14 mouse cellular contexts compared by ENCODE assay signal in the genomic region with DNA sequence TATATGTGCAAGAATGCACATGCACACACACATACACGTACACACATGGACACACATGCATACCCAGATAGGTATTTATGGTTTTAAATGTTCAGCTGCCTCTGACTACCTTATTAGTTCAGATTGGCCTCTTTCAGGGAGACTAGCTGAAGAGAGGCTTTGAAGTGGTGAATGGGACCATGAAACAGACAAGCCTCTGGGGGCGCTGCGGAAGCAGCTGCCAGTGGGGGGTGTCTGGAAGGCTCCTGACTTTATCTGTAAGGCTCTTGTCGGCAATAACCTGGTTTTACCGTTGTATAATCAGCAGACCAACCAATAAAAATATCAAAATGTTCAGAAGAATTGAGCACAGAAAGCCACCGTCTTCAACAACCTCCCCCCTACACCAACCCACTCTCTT.
A peak's percentile ranks its signal among the peaks of the same experiment; 100 is the strongest.
DNase-seq lines count a peak whose midpoint lies in the region; ATAC-seq lines count a peak whose summit lies in the region.
"Had no signal": no experiment of that assay in that cellular context is flagged by ENCODE, and none has a peak within 500 bp of the region (broad histone marks: within the 10 kb centered on the region; RNA-seq: fewer than 3 reads in every experiment).

No protein-coding gene starts in this region.

- no peak overlapping the region for H3K4me3 ChIP-seq in limb, embryonic 13.5 days
- H3K4me3 ChIP-seq in limb, embryonic 10.5 days: no peak overlapping the region
- H3K4me3 ChIP-seq: kidney, embryonic 15.5 days; neural tube, embryonic 13.5 days had no signal

- no peak overlapping the region for H3K9ac ChIP-seq in limb, embryonic 13.5 days
- H3K9ac ChIP-seq: kidney, embryonic 15.5 days; neural tube, embryonic 13.5 days had no signal

- no peaks in the 10 kb centered on the region for H3K27me3 ChIP-seq in limb, embryonic 13.5 days
- no peaks in the 10 kb centered on the region for H3K27me3 ChIP-seq in limb, embryonic 10.5 days (ENCODE audit: low read depth, poor library complexity, severe bottlenecking)
- H3K27me3 ChIP-seq: kidney, embryonic 15.5 days; neural tube, embryonic 13.5 days had no signal

- WGBS in limb, embryonic 13.5 days: 35% methylated on average over 6 of the region's 6 CpGs
- 74% methylated on average over 6 of the region's 6 CpGs for WGBS in limb, embryonic 10.5 days

- intact Hi-C loops in heart, postnatal 36 days (cut with DNase I): no loop called here

- H3K4me1 ChIP-seq in limb, embryonic 13.5 days: peaks cover 43% of the 10 kb centered on the region
- H3K4me1 ChIP-seq in limb, embryonic 10.5 days: peaks cover 20% of the 10 kb centered on the region

- DNase-seq in heart, adult 11 months: peak; percentile 67
- no peak for DNase-seq in heart, postnatal 36 days
- DNase-seq in limb, embryonic 10.5 days (ENCODE audit: low spot score): no peak
- DNase-seq in B cell, adult 2 months: peak; percentile 25 to 26
- no peak for DNase-seq in cerebellum, adult 11 months
- DNase-seq: cerebellum, adult 8-10 months; lung, postnatal 10 days; thymus, postnatal 14 days had no signal

- H3K4me2 ChIP-seq in limb, embryonic 13.5 days (replicated peaks): no peak overlapping the region
- H3K4me2 ChIP-seq: kidney, embryonic 15.5 days; liver, embryonic 11.5 days; neural tube, embryonic 13.5 days had no signal

- H3K9me3 ChIP-seq in limb, embryonic 13.5 days: no peaks in the 10 kb centered on the region
- H3K9me3 ChIP-seq in limb, embryonic 10.5 days (replicated peaks): no peaks in the 10 kb centered on the region
- H3K9me3 ChIP-seq: kidney, embryonic 15.5 days; neural tube, embryonic 13.5 days had no signal

- no peak overlapping the region for H3K27ac ChIP-seq in limb, embryonic 13.5 days
- H3K27ac ChIP-seq in limb, embryonic 10.5 days: no peak overlapping the region
- H3K27ac ChIP-seq: kidney, embryonic 15.5 days; neural tube, embryonic 13.5 days had no signal

- 0 out of 2 replicates have a peak, but pooled peaks cover 5% of the 10 kb centered on the region for H3K36me3 ChIP-seq in limb, embryonic 13.5 days
- no peaks in the 10 kb centered on the region for H3K36me3 ChIP-seq in limb, embryonic 10.5 days
- H3K36me3 ChIP-seq: kidney, embryonic 15.5 days; neural tube, embryonic 13.5 days had no signal

- 0 out of 2 replicates have a peak, but pooled peaks have one; percentile 26 for ATAC-seq in limb, embryonic 13.5 days (ENCODE audit: low FRiP score, low read depth)
- peak; percentile 10 for ATAC-seq in megakaryocyte progenitor cell, adult 5-6 weeks (replicated peaks; ENCODE audit: poor library complexity)
- ATAC-seq: forebrain, embryonic 16.5 days had no signal

Comparison
In these comparisons a context has a peak if more than half of its experiments do, and no peak if none do; other contexts are left out.
1. DNase-seq: peak in heart, adult 11 months (single experiment) and B cell, adult 2 months (2 of 2); none in heart, postnatal 36 days (0 of 2), limb, embryonic 10.5 days (single experiment) and cerebellum, adult 11 months (single experiment).